In the genomic region with DNA sequence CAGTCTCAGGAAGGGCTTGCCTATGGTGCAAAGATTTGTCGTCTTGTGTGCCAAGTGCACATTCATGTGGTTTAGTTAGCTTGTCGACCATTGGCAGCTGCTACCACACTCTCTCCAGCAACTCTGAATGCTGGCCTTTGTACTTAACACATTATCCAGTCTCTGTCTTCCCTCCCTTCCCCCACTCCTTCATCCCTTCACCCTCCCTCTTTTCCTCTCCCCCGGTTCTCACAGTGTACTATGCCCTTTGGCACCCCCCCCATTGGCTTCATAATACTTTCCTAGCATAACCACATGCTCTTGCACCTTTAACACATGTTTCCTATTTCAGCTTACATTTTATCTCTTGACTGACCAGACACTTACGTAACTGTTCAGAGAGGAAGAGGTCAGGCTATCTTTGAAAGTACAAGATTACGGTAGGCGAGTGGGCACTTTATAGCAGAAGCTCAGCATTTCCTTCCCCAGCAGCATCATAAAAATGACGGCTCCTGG, we compare ENCODE assay signal across 9 mouse cellular contexts.
A peak's percentile ranks its signal among the peaks of the same experiment; 100 is the strongest.
DNase-seq lines count a peak whose midpoint lies in the region; ATAC-seq and TF ChIP-seq lines count a peak whose summit lies in the region.
"Had no signal": no experiment of that assay in that cellular context is flagged by ENCODE, and none has a peak within 500 bp of the region (broad histone marks: within the 10 kb centered on the region; RNA-seq: fewer than 3 reads in every experiment).

No protein-coding gene starts in this region.

- no peak for TF ChIP-seq CTCF in hindbrain, postnatal 0 days (IDR thresholded peaks at IDR 0.05; ENCODE audit: low read depth)
- TF ChIP-seq CTCF in gastrocnemius, adult 2 months (IDR thresholded peaks at IDR 0.05), result no peak

- peaks cover 13% of the 10 kb centered on the region for H3K4me1 ChIP-seq in embryonic facial prominence, embryonic 10.5 days
- no peaks in the 10 kb centered on the region for H3K4me1 ChIP-seq in hindbrain, postnatal 0 days (ENCODE audit: insufficient read depth, low read length)

- no peak overlapping the region for H3K9ac ChIP-seq in hindbrain, postnatal 0 days (replicated peaks; ENCODE audit: low read length)
- H3K9ac ChIP-seq: embryonic facial prominence, embryonic 15.5 days had no signal

- H3K27ac ChIP-seq in embryonic facial prominence, embryonic 10.5 days (replicated peaks), result no peak overlapping the region
- no peak overlapping the region for H3K27ac ChIP-seq in hindbrain, postnatal 0 days
- H3K27ac ChIP-seq in gastrocnemius, adult 2 months, result no peak overlapping the region
- H3K27ac ChIP-seq: embryonic facial prominence, embryonic 15.5 days had no signal

- peak; percentile 10 for DNase-seq in embryo, embryonic 10 days (ENCODE audit: low spot score)
- no peak for DNase-seq in embryo, embryonic 9.5 days (ENCODE audit: extremely low spot score)
- DNase-seq in embryonic facial prominence, embryonic 10.5 days (ENCODE audit: low spot score), result peak; percentile 13
- DNase-seq in hindbrain, postnatal 0 days (ENCODE audit: low spot score), result peak; percentile 41
- peak; percentile 2 for DNase-seq in lung, postnatal 14 days
- no peak for DNase-seq in gastrocnemius, adult 2 months
- no peak for DNase-seq in right cerebral cortex, postnatal 4 days
- no peak for DNase-seq in ovary, adult 18-20 months (ENCODE audit: low spot score)

- 49% methylated on average over 7 of the region's 7 CpGs for WGBS in embryonic facial prominence, embryonic 10.5 days
- WGBS in hindbrain, postnatal 0 days, result 55% methylated on average over 7 of the region's 7 CpGs

- H3K4me2 ChIP-seq in hindbrain, postnatal 0 days (ENCODE audit: low read depth, low read length), result no peak overlapping the region
- H3K4me2 ChIP-seq: embryonic facial prominence, embryonic 15.5 days had no signal

- ATAC-seq in hindbrain, postnatal 0 days, result peak; percentile 84

- H3K36me3 ChIP-seq in embryonic facial prominence, embryonic 10.5 days (replicated peaks), result no peaks in the 10 kb centered on the region
- no peaks in the 10 kb centered on the region for H3K36me3 ChIP-seq in hindbrain, postnatal 0 days (ENCODE audit: insufficient read depth, low read length)
- H3K36me3 ChIP-seq: embryonic facial prominence, embryonic 15.5 days had no signal

- no peaks in the 10 kb centered on the region for H3K9me3 ChIP-seq in embryonic facial prominence, embryonic 10.5 days
- no peaks in the 10 kb centered on the region for H3K9me3 ChIP-seq in hindbrain, postnatal 0 days (ENCODE audit: low read length)
- H3K9me3 ChIP-seq: embryonic facial prominence, embryonic 15.5 days had no signal

- H3K4me3 ChIP-seq in embryonic facial prominence, embryonic 10.5 days, result no peak overlapping the region
- H3K4me3 ChIP-seq in hindbrain, postnatal 0 days (ENCODE audit: low read length), result no peak overlapping the region
- H3K4me3 ChIP-seq in gastrocnemius, adult 2 months, result no peak overlapping the region
- H3K4me3 ChIP-seq: embryonic facial prominence, embryonic 15.5 days had no signal

- H3K27me3 ChIP-seq in embryonic facial prominence, embryonic 10.5 days (replicated peaks; ENCODE audit: low read depth, poor library complexity, severe bottlenecking), result no peaks in the 10 kb centered on the region
- no peaks in the 10 kb centered on the region for H3K27me3 ChIP-seq in hindbrain, postnatal 0 days (ENCODE audit: insufficient read depth, low read length)
- H3K27me3 ChIP-seq: embryonic facial prominence, embryonic 15.5 days had no signal

- intact Hi-C loops in gastrocnemius, adult 2 months (cut with DNase I), result loop anchor here (10.0 kb wide), 1 partner anchor 160 kb away; no protein-coding TSS in a partner anchor

Comparison
In these comparisons a context has a peak if more than half of its experiments do, and no peak if none do; other contexts are left out.
1. DNase-seq: peak in embryo, embryonic 10 days (single experiment), embryonic facial prominence, embryonic 10.5 days (single experiment), hindbrain, postnatal 0 days (single experiment) and lung, postnatal 14 days (single experiment); none in embryo, embryonic 9.5 days (single experiment), gastrocnemius, adult 2 months (single experiment), right cerebral cortex, postnatal 4 days (single experiment) and ovary, adult 18-20 months (single experiment).